Mouse (Mus musculus) MEL (cell line): ENCODE data around the gene Gm32717. TPM values are rescaled to one million over a fixed set of nuclear protein-coding genes. Genes with fewer than 3 reads are reported as not detected.
"Not testable (repeated sequence)": the region's sequence is repeated elsewhere in the genome, so short reads cannot be mapped to it uniquely, and the experiment has no call there.

Experiments used
- DNase-seq: peaks from one replicate; pipeline ENCODE4 v3.0.0; 2011; ENCODE audit warnings: low read depth, low spot score
- H3K27ac ChIP-seq: 2 replicates; pipeline ENCODE4 v1.5.1; 2012; ENCODE audit warnings: low read depth, mild to moderate bottlenecking, control low read depth, low read length, moderate library complexity; ENCODE audit not compliant: control insufficient read depth
- H3K27me3 ChIP-seq, 2 experiments: fragments of 150-350 bp in 1 of 2; sonication (generic) in 1 of 2; 2 replicates each; pipeline ENCODE4 v1.6.1; 2012; ENCODE audit warnings: low read length in 2 of 2, mild to moderate bottlenecking in 2 of 2, improper control_type of control experiment in 1 of 2, moderate library complexity in 1 of 2; ENCODE audit not compliant: insufficient read depth in 2 of 2, control insufficient read depth in 1 of 2
- H3K36me3 ChIP-seq, 2 experiments: 2 replicates each; pipeline ENCODE4 v1.6.1; 2012 to 2014; ENCODE audit warnings: low read length in 2 of 2, improper control_type of control experiment in 1 of 2, inconsistent platforms in 1 of 2, mild to moderate bottlenecking in 1 of 2; ENCODE audit not compliant: insufficient read depth in 2 of 2, control insufficient read depth in 1 of 2
- H3K4me1 ChIP-seq, 2 experiments: fragments of 150-350 bp in 1 of 2; sonication (generic) in 1 of 2; 2 replicates each; pipeline ENCODE4 v1.6.1; 2012; ENCODE audit warnings: low read length in 2 of 2, improper control_type of control experiment in 1 of 2, mild to moderate bottlenecking in 1 of 2; ENCODE audit not compliant: insufficient read depth in 2 of 2, control insufficient read depth in 1 of 2
- H3K4me3 ChIP-seq, 2 experiments: fragments of 150-350 bp in 1 of 2; sonication (generic) in 1 of 2; 2 replicates each; pipeline ENCODE4 v1.5.1; 2012; ENCODE audit warnings: low read depth in 2 of 2, low read length in 2 of 2, mild to moderate bottlenecking in 2 of 2, moderate library complexity in 2 of 2, control low read depth in 1 of 2, improper control_type of control experiment in 1 of 2; ENCODE audit not compliant: control insufficient read depth in 1 of 2, insufficient read depth in 1 of 2
- H3K79me2 ChIP-seq: 2 replicates; pipeline ENCODE4 v1.6.1; 2012; ENCODE audit warnings: mild to moderate bottlenecking, low read length, moderate library complexity; ENCODE audit not compliant: control insufficient read depth, poor library complexity, insufficient read depth
- H3K9ac ChIP-seq: 2 replicates; pipeline ENCODE4 v1.6.1; 2012; ENCODE audit warnings: low read depth, mild to moderate bottlenecking, control low read depth, low read length, moderate library complexity; ENCODE audit not compliant: control insufficient read depth, poor library complexity, severe bottlenecking
- H3K9me3 ChIP-seq: fragments of 150-350 bp; sonication (generic); replicated peaks from 2 replicates; pipeline ENCODE4 v1.6.1; 2012; ENCODE audit warnings: mild to moderate bottlenecking, low read length, improper control_type of control experiment, moderate library complexity; ENCODE audit not compliant: insufficient read depth
- CTCF ChIP-seq, 3 experiments: IDR thresholded peaks in 2 of 3; conservative IDR thresholded peaks in 1 of 3; 2 replicates each; pipeline ENCODE4 v1.5.1; 2011 to 2012; ENCODE audit warnings: low read length in 3 of 3, low read depth in 2 of 3, mild to moderate bottlenecking in 2 of 3, improper control_type of control experiment in 1 of 3, inconsistent platforms in 1 of 3, mixed read lengths in 1 of 3, moderate library complexity in 1 of 3; ENCODE audit not compliant: control insufficient read depth in 1 of 3, insufficient read depth in 1 of 3, poor library complexity in 1 of 3, severe bottlenecking in 1 of 3
- RAD21 ChIP-seq: IDR thresholded peaks from 2 replicates; pipeline ENCODE4 v1.6.1; 2011; ENCODE audit warnings: mild to moderate bottlenecking, low read depth, low read length, improper control_type of control experiment
- SMC3 ChIP-seq: IDR thresholded peaks from 2 replicates; pipeline ENCODE4 v1.6.1; 2011; ENCODE audit warnings: low read depth, low read length, improper control_type of control experiment
- TBP ChIP-seq: IDR thresholded peaks from 2 replicates; pipeline ENCODE4 v1.8.0; 2011; ENCODE audit warnings: low read depth, low read length, improper control_type of control experiment
- USF2 ChIP-seq, 2 experiments: IDR thresholded peaks; 2 replicates each; pipeline ENCODE4 v1.6.1; 2011 to 2012; ENCODE audit warnings: improper control_type of control experiment in 2 of 2, low read length in 2 of 2, borderline replicate concordance in 1 of 2, inconsistent platforms in 1 of 2, low read depth in 1 of 2, mild to moderate bottlenecking in 1 of 2; ENCODE audit not compliant: insufficient read depth in 1 of 2
- ZC3H11A ChIP-seq: IDR thresholded peaks from 2 replicates; pipeline ENCODE4 v1.6.1; 2012; ENCODE audit warnings: low read depth, mild to moderate bottlenecking, inconsistent platforms, low read length, improper control_type of control experiment
- polyA plus RNA-seq, 2 experiments: library from polyadenylated mRNA; stranded (reverse) in 1 of 2; unstranded in 1 of 2; fragments of >175 nt in 1 of 2; fragments of >200 nt in 1 of 2; gene quantifications; 2 replicates each; pipeline versions ENCODE4 v1.2.1 to v1.2.4; 2012; ENCODE audit warnings: low replicate concordance in 2 of 2, low read depth in 1 of 2; ENCODE audit not compliant: insufficient read length in 2 of 2, insufficient read depth in 1 of 2, missing spikeins in 1 of 2
- total RNA-seq: library from RNA; depleted of rRNA; stranded (reverse); fragments of 300-350 nt; gene quantifications from 2 replicates; pipeline ENCODE4 v1.2.3, GENCODE M21; 2012

Gm32717 gene
- total and polyA plus RNA-seq, 3 experiments = 0.04 to 0.12 TPM; not detected in 1

DNA sequence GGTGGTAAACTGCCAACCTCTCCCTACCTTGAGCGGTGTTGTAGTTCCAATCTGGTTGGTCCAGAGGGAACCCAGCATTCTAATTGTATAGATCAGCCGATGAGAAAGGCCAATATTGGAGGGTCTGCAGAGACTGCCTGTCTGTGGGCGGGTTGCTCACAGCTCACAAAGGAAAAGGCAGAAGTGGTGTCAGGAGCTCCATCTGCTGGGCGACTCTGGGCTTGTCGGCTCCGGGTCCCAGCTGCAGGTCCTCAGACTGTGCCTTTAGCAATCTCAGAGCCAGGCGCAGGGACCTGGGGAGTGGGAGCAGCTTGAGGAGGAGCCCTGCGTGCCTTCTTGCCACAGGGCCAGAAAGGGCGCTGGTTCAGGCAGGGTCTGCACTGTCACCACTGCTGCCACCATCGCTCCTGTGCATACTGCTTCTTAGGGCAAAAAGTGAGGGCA, 10.3 kb upstream of the Gm32717 start:
- no peaks in the 10 kb centered on the region for H3K79me2 ChIP-seq
- no peak overlapping the region for H3K27ac ChIP-seq
- TF ChIP-seq SMC3 (peak; percentile 74), TBP (no peak), ZC3H11A (peak; percentile 39), CTCF (IDR thresholded peaks at IDR 0.05 in 2 of 3, conservative IDR thresholded peaks at IDR 0.05 in 1 of 3; ENCODE audit: control insufficient read depth in 1 of 3, insufficient read depth in 1 of 3, low read depth in 2 of 3, low read length in 3 of 3, poor library complexity in 1 of 3, severe bottlenecking in 1 of 3) (peak in 2 of 3 experiments; percentile 56 to 61; a peak in 4 of 6 replicates), USF2 (IDR thresholded peaks at IDR 0.05; ENCODE audit: borderline replicate concordance in 1 of 2, insufficient read depth in 1 of 2, low read depth in 1 of 2, low read length in 2 of 2) (no peak), RAD21 (peak; percentile 55)
- no peaks in the 10 kb centered on the region for H3K9me3 ChIP-seq
- peaks cover 0 to 3% of the 10 kb centered on the region in 2 experiments; a peak in 2 of 4 replicates for H3K4me1 ChIP-seq
- H3K9ac ChIP-seq = no peak overlapping the region
- peak; percentile 30 for DNase-seq
- H3K4me3 ChIP-seq = no peak overlapping the region
- H3K36me3 ChIP-seq = no peaks in the 10 kb centered on the region
- H3K27me3 ChIP-seq = no peaks in the 10 kb centered on the region

DNA sequence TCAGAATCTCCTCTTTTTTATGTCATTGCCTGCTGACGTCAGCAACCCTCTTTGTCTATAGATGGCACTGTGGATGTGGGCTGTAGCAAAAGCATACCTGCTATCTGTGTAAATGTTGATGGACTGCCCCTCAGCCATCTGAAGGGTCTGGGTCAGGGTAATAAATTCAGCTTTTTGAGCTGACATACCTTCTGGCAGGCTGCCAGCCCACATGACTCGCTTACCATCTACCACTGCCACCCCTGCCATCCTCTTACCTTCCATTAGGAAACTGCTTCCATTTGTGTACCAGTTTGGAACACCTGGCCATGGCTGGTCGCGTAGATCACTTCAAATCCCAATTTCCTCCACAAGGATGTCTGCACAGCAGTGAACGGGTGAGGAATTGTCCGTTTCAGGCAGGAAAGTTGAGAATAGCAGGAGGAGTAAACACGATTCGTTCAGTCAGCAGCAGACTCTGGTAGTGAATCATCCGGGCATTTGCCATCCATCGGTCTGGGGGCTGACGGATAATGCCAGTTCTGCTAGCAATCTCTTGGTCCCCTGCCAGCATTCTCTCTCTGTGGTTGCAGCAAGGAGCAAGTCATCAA, 8.5 kb upstream of the Gm32717 start:
- not testable (repeated sequence) for H3K27me3 ChIP-seq, H3K4me1 ChIP-seq, H3K9ac ChIP-seq, H3K36me3 ChIP-seq, H3K4me3 ChIP-seq, H3K79me2 ChIP-seq, H3K27ac ChIP-seq, H3K9me3 ChIP-seq
- DNase-seq = peak; percentile 8

DNA sequence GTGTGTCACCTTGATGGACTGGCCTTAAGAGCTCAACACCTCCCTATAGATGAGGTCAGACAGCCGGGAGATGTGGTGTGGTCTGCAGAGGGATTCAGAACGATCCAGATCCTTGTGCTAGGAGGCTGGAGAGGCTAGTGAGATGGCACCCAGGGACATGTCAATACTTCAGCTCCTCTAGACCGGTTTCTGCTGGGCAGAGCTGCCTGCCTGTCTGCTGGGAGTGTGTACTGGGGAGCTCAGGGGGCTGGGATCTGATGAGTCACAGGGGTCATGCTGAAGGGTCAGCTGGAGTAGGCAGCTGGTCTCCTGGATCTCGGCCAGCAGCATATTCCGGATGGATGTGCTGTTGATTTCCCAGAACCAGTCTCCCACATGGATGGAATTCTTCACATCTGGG, 8.0 kb downstream of the Gm32717 start:
- H3K4me1 ChIP-seq, H3K4me3 ChIP-seq, H3K27me3 ChIP-seq: not testable (repeated sequence)

DNA sequence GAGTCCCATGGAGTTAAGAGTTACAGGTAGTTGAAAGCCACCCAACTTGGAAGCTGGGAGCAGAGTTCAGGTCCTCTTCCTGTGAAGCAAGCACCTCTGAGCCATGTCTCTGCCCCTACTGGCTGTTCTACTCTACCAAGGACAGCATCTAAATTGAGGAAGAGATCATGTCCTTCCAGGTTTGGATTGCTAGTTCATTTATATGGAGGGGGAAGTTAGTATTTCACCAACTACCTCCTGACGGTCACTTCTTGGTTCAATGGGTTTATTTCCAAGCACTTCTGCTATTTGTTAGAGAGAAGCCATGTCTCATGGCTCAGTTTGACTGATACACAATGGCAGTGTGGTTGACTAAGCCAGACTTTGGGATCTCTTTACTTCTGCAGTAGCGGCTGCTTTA, 13.0 kb downstream of the Gm32717 start:
- H3K27me3 ChIP-seq, H3K9ac ChIP-seq, DNase-seq: not testable (repeated sequence)

More for the DNA sequence above, 8.0 kb downstream of the Gm32717 start:
- not testable (repeated sequence) for DNase-seq, H3K27ac ChIP-seq, H3K9ac ChIP-seq, H3K79me2 ChIP-seq, H3K36me3 ChIP-seq, H3K9me3 ChIP-seq

DNA sequence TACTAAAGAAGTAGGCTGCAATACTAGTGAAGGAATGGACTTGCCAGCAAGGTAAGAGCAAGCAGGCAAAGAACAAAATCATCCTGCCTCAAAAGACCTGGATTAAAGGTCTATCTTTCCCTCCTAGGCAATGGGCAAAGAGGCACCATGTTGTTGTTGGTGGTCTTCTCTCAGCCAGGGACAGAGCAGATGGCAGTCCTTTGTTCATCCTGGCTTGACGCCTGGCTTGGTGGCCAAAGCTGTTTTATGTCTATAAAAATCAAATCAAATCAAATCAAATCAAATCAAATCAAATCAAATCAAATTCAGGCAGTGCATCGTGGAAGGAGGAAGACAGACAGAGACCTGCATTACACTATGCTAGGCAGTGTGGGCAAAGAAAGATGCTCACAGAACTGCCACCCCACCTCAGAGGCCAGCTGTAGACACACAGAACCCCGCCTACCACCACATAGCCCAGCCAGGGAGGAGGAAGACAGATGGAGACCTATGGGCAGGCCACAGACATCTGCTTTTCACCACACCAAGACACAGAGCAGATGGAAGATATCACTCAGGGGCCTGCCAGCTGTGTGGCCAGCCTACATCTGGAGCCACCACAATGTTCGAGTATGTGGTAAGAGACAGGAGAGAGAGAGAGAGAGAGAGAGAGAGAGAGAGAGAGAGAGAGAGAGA, 24.7 kb downstream of the Gm32717 start:
- H3K4me3 ChIP-seq, H3K4me1 ChIP-seq, DNase-seq, H3K9ac ChIP-seq, H3K79me2 ChIP-seq, H3K36me3 ChIP-seq, H3K27ac ChIP-seq, H3K27me3 ChIP-seq, H3K9me3 ChIP-seq: not testable (repeated sequence)

More for the DNA sequence above, 13.0 kb downstream of the Gm32717 start:
- not testable (repeated sequence) for H3K36me3 ChIP-seq, H3K79me2 ChIP-seq, H3K27ac ChIP-seq, H3K9me3 ChIP-seq, H3K4me3 ChIP-seq, H3K4me1 ChIP-seq
